22 mouse cellular contexts compared by ENCODE assay signal in the genomic region with DNA sequence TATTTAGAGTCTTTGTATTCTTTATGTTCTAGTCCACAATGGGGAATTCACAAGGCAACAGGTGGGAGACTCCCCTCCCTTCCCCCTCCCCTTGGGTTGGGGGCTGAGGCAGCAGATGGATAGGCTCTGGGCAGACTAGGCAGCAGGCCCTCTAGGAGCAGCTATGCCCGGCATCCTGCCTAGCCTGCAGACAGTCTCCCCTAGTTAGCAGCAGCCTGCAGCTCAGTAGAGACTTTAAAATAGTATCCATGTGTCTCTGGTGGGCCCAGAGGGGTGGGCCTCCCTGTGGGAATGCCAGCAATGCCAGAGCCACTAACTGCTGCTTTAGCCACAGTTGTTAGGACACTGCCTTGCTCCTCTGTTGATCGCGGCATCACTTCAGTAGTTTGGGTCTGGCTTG. TPM values are rescaled to one million over a fixed set of nuclear protein-coding genes. Genes with fewer than 3 reads are reported as not detected.
DNase-seq lines count a peak whose midpoint lies in the region; ATAC-seq and TF ChIP-seq lines count a peak whose summit lies in the region.
"Had no signal": no experiment of that assay in that cellular context is flagged by ENCODE, and none has a peak within 500 bp of the region (broad histone marks: within the 10 kb centered on the region; RNA-seq: fewer than 3 reads in every experiment).

No protein-coding gene starts in this region.

- no peak overlapping the region for H3K9ac ChIP-seq in heart, embryonic 15.5 days
- H3K9ac ChIP-seq in heart, adult 2 months (ENCODE audit: low read depth, low read length): no peak overlapping the region
- H3K9ac ChIP-seq in liver, embryonic 13.5 days: no peak overlapping the region
- H3K9ac ChIP-seq in liver, postnatal 0 days (replicated peaks): no peak overlapping the region
- H3K9ac ChIP-seq: forebrain, embryonic 15.5 days; kidney, embryonic 15.5 days had no signal

- intact Hi-C loops in gastrocnemius, adult 2 months (cut with DNase I): no loop called here
- intact Hi-C loops in heart, adult 2 months (cut with DNase I): no loop called here

- no peak; the same call in 1 of the 2 replicates for ATAC-seq in heart, embryonic 15.5 days (replicated peaks; ENCODE audit: insufficient number of reproducible peaks, insufficient read depth, low FRiP score, low read depth)
- ATAC-seq in liver, embryonic 13.5 days (ENCODE audit: low read depth): 0 out of 2 replicates have a peak, but pooled peaks have one; percentile 2
- no peak for ATAC-seq in liver, postnatal 0 days
- ATAC-seq: forebrain, embryonic 15.5 days; hindbrain, embryonic 16.5 days; intestine, postnatal 0 days had no signal

- no peak for DNase-seq in gastrocnemius, adult 2 months
- DNase-seq in gastrocnemius, postnatal 10 days: no peak
- DNase-seq in heart, adult 2 months: no peak
- no peak for DNase-seq in liver, embryonic 13.5 days
- DNase-seq in liver, postnatal 0 days: no peak
- no peak for DNase-seq in embryo, embryonic 11 days
- DNase-seq: adrenal gland, postnatal 25 days; B cell, adult 2 months; cerebellum, adult 11 months; kidney, postnatal 4 days; layer of hippocampus, postnatal 36 days; liver; lung, adult 18-20 months; lung, postnatal 14 days; thymus, adult 2 months had no signal

- TF ChIP-seq POLR2A in heart, adult 2 months (IDR thresholded peaks at IDR 0.05; ENCODE audit: insufficient read depth, low read depth, low read length): no peak

- no peak overlapping the region for H3K4me2 ChIP-seq in heart, embryonic 15.5 days
- H3K4me2 ChIP-seq in liver, embryonic 13.5 days: no peak overlapping the region
- H3K4me2 ChIP-seq in liver, postnatal 0 days (ENCODE audit: low read depth, low read length): no peak overlapping the region
- H3K4me2 ChIP-seq: forebrain, embryonic 15.5 days; kidney, embryonic 15.5 days had no signal

- TF ChIP-seq CTCF in gastrocnemius, adult 2 months (IDR thresholded peaks at IDR 0.05): no peak
- TF ChIP-seq CTCF in heart, adult 2 months (IDR thresholded peaks at IDR 0.05): no peak
- no peak for TF ChIP-seq CTCF in liver, postnatal 0 days (IDR thresholded peaks at IDR 0.05; ENCODE audit: low read depth)

- no peaks in the 10 kb centered on the region for H3K79me2 ChIP-seq in heart, adult 2 months (replicated peaks; ENCODE audit: control insufficient read depth, insufficient read depth, low read length)

- peak overlapping the region; percentile 87 for H3K27ac ChIP-seq in gastrocnemius, adult 2 months
- H3K27ac ChIP-seq in heart, embryonic 15.5 days: peak overlapping the region; percentile 89
- no peak overlapping the region for H3K27ac ChIP-seq in heart, adult 2 months
- no peak overlapping the region for H3K27ac ChIP-seq in liver, embryonic 13.5 days
- H3K27ac ChIP-seq in liver, postnatal 0 days (ENCODE audit: low read depth): no peak overlapping the region
- H3K27ac ChIP-seq: forebrain, embryonic 15.5 days; kidney, embryonic 15.5 days had no signal

- no peaks in the 10 kb centered on the region for H3K27me3 ChIP-seq in heart, embryonic 15.5 days
- H3K27me3 ChIP-seq in heart, adult 2 months (ENCODE audit: control insufficient read depth, insufficient read depth, low read length): no peaks in the 10 kb centered on the region
- H3K27me3 ChIP-seq in liver, embryonic 13.5 days: no peaks in the 10 kb centered on the region
- no peaks in the 10 kb centered on the region for H3K27me3 ChIP-seq in liver, postnatal 0 days (ENCODE audit: insufficient read depth, low read length)
- H3K27me3 ChIP-seq: forebrain, embryonic 15.5 days; kidney, embryonic 15.5 days; megakaryocyte, embryonic 14.5 days had no signal

- peak overlapping the region; percentile 24 for H3K4me3 ChIP-seq in gastrocnemius, adult 2 months
- no peak overlapping the region for H3K4me3 ChIP-seq in heart, embryonic 15.5 days
- no peak overlapping the region for H3K4me3 ChIP-seq in heart, adult 2 months
- no peak overlapping the region for H3K4me3 ChIP-seq in liver, embryonic 13.5 days (replicated peaks)
- H3K4me3 ChIP-seq in liver, postnatal 0 days (ENCODE audit: low read depth, low read length): no peak overlapping the region
- H3K4me3 ChIP-seq: erythroblast, embryonic 14.5 days; forebrain, embryonic 15.5 days; kidney, embryonic 15.5 days; megakaryocyte, embryonic 14.5 days had no signal

- H3K36me3 ChIP-seq in heart, embryonic 15.5 days: peaks cover 93% of the 10 kb centered on the region
- peaks cover 12% of the 10 kb centered on the region for H3K36me3 ChIP-seq in heart, adult 2 months (ENCODE audit: control insufficient read depth, insufficient read depth, low read length)
- peaks cover 98% of the 10 kb centered on the region for H3K36me3 ChIP-seq in liver, embryonic 13.5 days
- peaks cover 87% of the 10 kb centered on the region for H3K36me3 ChIP-seq in liver, postnatal 0 days (replicated peaks; ENCODE audit: insufficient read depth, low read length)

- H3K4me1 ChIP-seq in heart, embryonic 15.5 days (replicated peaks): peaks cover 34% of the 10 kb centered on the region
- peaks cover 2% of the 10 kb centered on the region; the same call in 1 of the 2 replicates for H3K4me1 ChIP-seq in heart, adult 2 months (ENCODE audit: control insufficient read depth, insufficient read depth, low read length)
- no peaks in the 10 kb centered on the region for H3K4me1 ChIP-seq in liver, embryonic 13.5 days (replicated peaks)
- H3K4me1 ChIP-seq in liver, postnatal 0 days (ENCODE audit: insufficient read depth): no peaks in the 10 kb centered on the region
- H3K4me1 ChIP-seq: kidney, embryonic 15.5 days had no signal

- TF ChIP-seq EP300 in heart, adult 2 months (IDR thresholded peaks at IDR 0.05; ENCODE audit: insufficient read depth, low read depth, low read length): no peak
- no peak for TF ChIP-seq EP300 in liver, postnatal 0 days (IDR thresholded peaks at IDR 0.05; ENCODE audit: low read depth)

- WGBS in heart, embryonic 15.5 days: 56% methylated on average over 3 of the region's 3 CpGs
- WGBS in heart, adult 2 months: 79% methylated on average over 3 of the region's 3 CpGs
- WGBS in liver, embryonic 13.5 days (ENCODE audit: insufficient replicate concordance): 85% methylated on average over 3 of the region's 3 CpGs
- WGBS in liver, postnatal 0 days (ENCODE audit: insufficient replicate concordance): 78% methylated on average over 3 of the region's 3 CpGs

- no peaks in the 10 kb centered on the region for H3K9me3 ChIP-seq in heart, embryonic 15.5 days (replicated peaks)
- H3K9me3 ChIP-seq in liver, embryonic 13.5 days (replicated peaks): no peaks in the 10 kb centered on the region
- no peaks in the 10 kb centered on the region for H3K9me3 ChIP-seq in liver, postnatal 0 days (ENCODE audit: low read length)
- H3K9me3 ChIP-seq: forebrain, embryonic 15.5 days; kidney, embryonic 15.5 days; megakaryocyte, embryonic 14.5 days had no signal

RNA-seq across cellular contexts. Expression of gene Fzd9, which starts 8.4 kb away (rescaled TPM):
- 10 to 100 TPM; 23.1 to 52.1 TPM for total RNA-seq in gastrocnemius, adult 2 months (2021)
- 1 to 10 TPM; 9.2 to 9.8 TPM for total RNA-seq in gastrocnemius, postnatal 10 days (2021)
- polyA plus RNA-seq in heart, embryonic 15.5 days (2015; fragmentation: Nextera tagmentation; extraction: Ambion mirVana): 5.0 and 7.4 TPM in 2 replicates
- 1 to 10 TPM in 1 of 2 experiments, under 1 TPM in 1; 0.78 to 1.3 TPM for total RNA-seq in heart, adult 2 months (2021)
- 1.8 TPM in 2 replicates for polyA plus RNA-seq in heart, adult 2 months (2012; rRNA removed)
- polyA plus RNA-seq in liver, embryonic 13.5 days (2015; fragmentation: Nextera tagmentation; extraction: Ambion mirVana): 0.43 and 0.59 TPM in 2 replicates
- 0.16 and 0.25 TPM in 2 replicates for polyA plus RNA-seq in liver, postnatal 0 days (2015; fragmentation: Nextera tagmentation; extraction: Ambion mirVana)

RNA-seq across cellular contexts. Expression of gene Baz1b, which starts 55.5 kb away (rescaled TPM):
- 10 to 100 TPM; 32.7 to 36.8 TPM for total RNA-seq in gastrocnemius, adult 2 months (2021)
- total RNA-seq in gastrocnemius, postnatal 10 days (2021): 10 to 100 TPM; 29.0 to 39.2 TPM
- polyA plus RNA-seq in heart, embryonic 15.5 days (2015; fragmentation: Nextera tagmentation; extraction: Ambion mirVana): 20.9 and 25.8 TPM in 2 replicates
- 10 to 100 TPM; 42.3 to 46.1 TPM for total RNA-seq in heart, adult 2 months (2021)
- polyA plus RNA-seq in heart, adult 2 months (2012; rRNA removed): 13.9 and 20.8 TPM in 2 replicates
- polyA plus RNA-seq in liver, embryonic 13.5 days (2015; fragmentation: Nextera tagmentation; extraction: Ambion mirVana): 21.4 and 23.8 TPM in 2 replicates
- polyA plus RNA-seq in liver, postnatal 0 days (2015; fragmentation: Nextera tagmentation; extraction: Ambion mirVana): 10.5 and 11.7 TPM in 2 replicates

Comparison
In these comparisons a context has a peak if more than half of its experiments do, and no peak if none do; other contexts are left out.
1. H3K27ac ChIP-seq: peak in gastrocnemius, adult 2 months (single experiment) and heart, embryonic 15.5 days (single experiment); none in heart, adult 2 months (single experiment), liver, embryonic 13.5 days (single experiment) and liver, postnatal 0 days (single experiment).